Mouse (Mus musculus) bone marrow macrophage, adult 2 months (primary cell): ENCODE results near the gene Mfsd14b.

Experiments used
- CTCF ChIP-seq: IDR thresholded peaks from 2 replicates; pipeline ENCODE4 v1.5.1; 2012; ENCODE audit warnings: low read depth, mild to moderate bottlenecking, low read length, moderate library complexity
- POLR2A ChIP-seq: IDR thresholded peaks from 2 replicates; pipeline ENCODE4 v1.6.1; 2012; ENCODE audit warnings: mild to moderate bottlenecking, low read depth, low read length, borderline replicate concordance

DNA sequence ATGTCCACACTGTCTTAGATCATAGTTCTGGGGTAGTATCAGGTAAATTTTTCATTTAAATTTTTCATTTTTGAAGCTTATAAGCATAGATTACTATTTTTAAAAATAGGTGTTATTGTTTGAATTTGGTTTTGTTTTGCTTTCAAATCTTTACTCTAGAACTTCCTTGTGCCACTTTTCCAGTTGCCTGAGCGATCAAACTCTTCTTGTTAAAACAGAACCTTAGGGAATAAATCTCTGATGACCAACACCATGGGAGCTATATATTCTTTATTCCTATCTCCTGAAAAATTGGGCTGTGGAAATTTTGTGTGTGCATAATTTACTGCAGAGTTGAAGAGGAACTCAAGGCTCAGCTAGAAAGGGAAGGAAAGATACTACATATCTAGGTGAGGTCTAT lies 37.2 kb upstream of the Mfsd14b start, which contains the start of gene Olfr466:
- TF ChIP-seq POLR2A (no peak), CTCF (no peak)
